Mouse (Mus musculus) left cerebral cortex, postnatal 4 days (tissue): ENCODE results near the gene Ppig. TPM values are rescaled to one million over a fixed set of nuclear protein-coding genes. Genes with fewer than 3 reads are reported as not detected.
"Not testable (repeated sequence)": the region's sequence is repeated elsewhere in the genome, so short reads cannot be mapped to it uniquely, and the experiment has no call there.

ENCODE experiments used
- DNase-seq: peaks from one replicate; pipeline ENCODE4 v3.0.0-alpha.2; 2022
- intact Hi-C: fragments of 180-260 bp; cut with DNase I; formaldehyde crosslinking; loops from one replicate; pipeline ENCODE4 v1.15.1; 2025
- total RNA-seq, 2 experiments: library from RNA; stranded (reverse); gene quantifications; 2 replicates each; pipeline ENCODE4 v1.2.3; 2021

Gene Ppig
- total RNA-seq, result 10 to 100 TPM; 66.8 to 68.0 TPM

- DNase-seq, result no peak
- intact Hi-C loops, result no loop called here
Observed at GRCm38 (mm10) chr2:69722273-69722649, at the start of gene Ppig. TSS of gene Ppig (plus strand) at chr2:69722545.

DNA sequence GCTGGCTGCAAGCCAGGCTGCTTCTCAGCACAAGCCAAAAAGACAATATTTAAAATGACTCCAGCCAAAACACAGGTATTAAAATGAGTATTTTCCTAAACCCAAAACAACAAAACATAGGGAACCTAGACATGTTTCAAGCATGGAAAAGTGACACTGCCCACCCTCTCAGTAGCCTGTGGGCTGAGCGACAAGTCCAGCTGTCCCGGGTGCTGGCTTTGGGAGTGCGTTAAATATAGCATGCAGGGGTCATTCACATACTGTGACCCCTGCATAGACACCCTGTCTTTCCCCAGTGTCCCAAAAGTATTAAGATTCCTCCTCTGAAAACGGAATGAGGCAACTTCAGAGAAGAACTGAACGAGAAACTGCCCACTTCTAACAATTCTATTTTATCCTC, 48.6 kb upstream of the Ppig start:
- DNase-seq, result no peak
- intact Hi-C loops, result no loop called here

GRCm38 (mm10) chr2:69675266-69675665, 47.1 kb upstream of the Ppig start:
- DNase-seq, result no peak
- intact Hi-C loops, result no loop called here

DNA sequence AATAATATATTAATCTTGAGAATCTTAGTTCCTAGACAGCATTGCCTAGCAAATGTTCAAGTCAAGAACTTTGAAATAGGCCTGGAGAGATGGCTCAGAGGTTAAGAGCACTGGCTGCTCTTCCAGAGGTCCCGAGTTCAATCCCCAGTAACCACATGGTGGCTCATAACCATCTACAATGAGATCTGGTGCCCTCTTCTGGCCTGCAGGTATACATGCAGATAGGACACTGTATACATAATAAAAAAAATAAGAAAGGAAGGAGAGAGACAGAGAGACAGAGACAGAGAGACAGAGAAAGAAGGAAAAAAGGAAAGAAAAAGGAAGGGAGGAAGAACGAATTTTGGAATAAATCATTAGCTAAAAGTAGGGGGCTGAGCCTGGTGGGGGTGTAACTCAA, 45.6 kb upstream of the Ppig start:
- no peak for DNase-seq
- intact Hi-C loops, result no loop called here

- intact Hi-C loops, DNase-seq: not testable (repeated sequence)
Observed at GRCm38 (mm10) chr2:69677215-69677614, 45.1 kb upstream of the Ppig start.

- no peak for DNase-seq
- intact Hi-C loops, result no loop called here
Observed at GRCm38 (mm10) chr2:69679990-69680389, 42.4 kb upstream of the Ppig start.

GRCm38 (mm10) chr2:69681931-69682330, 40.4 kb upstream of the Ppig start:
- intact Hi-C loops, result no loop called here

DNA sequence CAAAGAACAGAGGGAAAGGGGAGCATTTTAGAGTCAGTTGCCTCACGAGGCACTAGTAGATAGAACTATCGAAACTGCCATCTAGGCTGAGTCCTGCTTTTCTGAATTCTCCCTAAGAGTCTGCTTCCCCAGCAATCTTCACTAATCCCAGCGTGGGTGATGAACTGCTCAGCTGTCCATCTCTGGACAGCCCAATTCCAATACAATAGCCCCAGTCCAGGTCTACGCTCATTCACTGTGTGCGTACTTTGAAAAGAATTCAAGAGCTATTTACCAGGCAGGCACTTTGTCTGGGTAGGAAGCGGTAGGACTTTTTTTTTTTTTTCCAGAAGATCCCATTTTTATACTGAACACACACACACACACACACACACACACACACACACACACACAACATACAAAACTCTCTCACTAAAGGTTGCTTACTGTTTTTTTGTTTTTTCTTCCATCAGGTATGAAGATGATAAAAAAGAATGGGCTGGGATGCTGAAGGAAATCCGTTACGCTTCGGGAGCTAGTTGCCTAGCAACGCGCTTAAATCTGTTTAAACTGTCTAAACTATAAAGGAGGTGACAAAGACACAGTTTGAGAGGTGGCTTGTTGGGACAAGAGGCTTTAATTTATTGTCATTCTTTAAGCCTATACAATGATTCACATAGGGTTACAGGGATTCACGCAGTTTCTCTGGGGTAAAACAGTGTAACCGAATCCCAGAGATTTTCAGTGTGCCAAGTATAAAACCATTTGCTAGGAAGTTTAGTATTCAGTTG, 39.1 kb upstream of the Ppig start:
- intact Hi-C loops, result no loop called here
- no peak for DNase-seq

More at GRCm38 (mm10) chr2:69681931-69682330, 40.4 kb upstream of the Ppig start:
- DNase-seq, result no peak

DNA sequence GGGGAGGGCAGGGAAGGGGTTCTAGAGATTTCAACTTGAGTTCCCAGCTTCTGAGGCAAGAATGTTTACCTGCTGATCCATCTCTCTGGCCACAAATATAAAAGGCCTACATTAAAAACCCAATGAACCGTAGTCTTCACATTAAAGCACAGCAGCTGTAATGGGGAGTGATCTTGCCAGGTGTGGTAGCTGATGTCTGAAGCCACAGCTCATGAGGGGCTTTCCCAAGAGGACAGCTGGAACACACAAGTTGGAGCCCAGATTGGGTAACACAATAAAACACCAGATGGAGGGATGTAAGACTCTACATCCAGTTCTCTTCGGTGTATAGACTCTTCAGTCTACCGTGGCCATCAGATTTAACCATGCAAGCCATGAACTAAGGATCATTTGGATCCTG, 37.9 kb upstream of the Ppig start:
- intact Hi-C loops, result no loop called here
- no peak for DNase-seq

- intact Hi-C loops, result no loop called here
- no peak for DNase-seq
Observed at GRCm38 (mm10) chr2:69690214-69690613, 32.1 kb upstream of the Ppig start.

DNA sequence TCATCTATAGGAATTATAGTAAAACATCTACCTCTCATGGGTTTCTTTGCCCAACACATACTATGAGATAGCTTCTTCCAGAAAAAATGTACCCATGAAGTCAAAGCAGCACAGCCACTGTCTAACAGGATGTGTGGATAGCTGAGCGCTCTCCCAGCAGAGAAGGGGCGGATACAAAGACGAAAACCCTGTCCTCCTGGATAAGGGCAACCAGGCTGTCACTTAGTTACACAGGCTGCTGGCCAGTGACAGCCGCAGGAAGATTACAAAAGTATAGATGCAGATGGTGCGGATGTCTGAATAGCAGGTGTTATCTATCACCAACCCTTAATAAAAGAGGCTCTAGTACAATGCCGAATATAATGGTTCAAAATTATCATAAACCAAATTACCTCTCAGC, 31.5 kb upstream of the Ppig start:
- no peak for DNase-seq
- intact Hi-C loops, result no loop called here

GRCm38 (mm10) chr2:69693501-69693900, 28.8 kb upstream of the Ppig start:
- DNase-seq, result no peak
- intact Hi-C loops, result no loop called here

- no peak for DNase-seq
- intact Hi-C loops, result loop anchor here (10.0 kb wide), 1 partner anchor 46 kb away; no protein-coding TSS in a partner anchor
Observed at GRCm38 (mm10) chr2:69700446-69700845, 21.9 kb upstream of the Ppig start.

GRCm38 (mm10) chr2:69712171-69712570, 10.2 kb upstream of the Ppig start:
- DNase-seq, result no peak
- intact Hi-C loops, result no loop called here

DNA sequence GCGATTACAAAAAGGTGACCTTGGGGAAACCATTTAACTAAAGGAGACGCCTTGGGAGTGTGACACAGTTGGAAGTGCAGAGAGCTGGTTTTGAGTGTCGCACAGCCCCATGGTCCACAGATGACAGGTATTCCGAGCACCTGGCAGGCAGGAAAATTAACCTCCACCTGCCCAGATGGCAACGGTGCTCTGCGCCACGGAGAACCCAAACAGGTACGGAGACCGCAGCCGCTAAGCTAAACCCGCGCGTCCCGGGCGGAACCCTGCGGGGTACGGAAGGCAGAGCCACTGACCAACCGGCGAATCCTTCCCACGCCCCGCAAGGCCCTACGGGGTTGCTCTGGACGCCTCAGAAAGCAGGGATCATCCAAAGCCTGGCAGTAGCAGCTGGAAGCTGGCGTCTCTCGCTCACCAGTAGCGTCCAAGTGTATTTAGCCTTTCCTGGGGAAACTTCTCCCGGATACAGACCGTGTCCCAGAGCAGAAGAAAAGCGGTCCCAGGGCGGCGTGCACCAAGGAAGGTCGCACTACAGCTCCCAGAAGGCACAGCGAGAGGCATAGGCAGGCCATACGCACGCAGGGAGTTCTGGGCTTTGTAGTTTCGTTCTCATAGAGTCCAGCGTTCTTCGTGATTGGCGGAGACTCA, 9.2 kb upstream of the Ppig start, which contains the start of gene Fastkd1:
TSS of gene Fastkd1 (minus strand) at position 536 of the 645 bp plus-strand sequence.
- DNase-seq, result peak; percentile 83
- intact Hi-C loops, result no loop called here

GRCm38 (mm10) chr2:69713626-69714014, 8.7 kb upstream of the Ppig start:
- intact Hi-C loops, result no loop called here
- DNase-seq, result no peak

DNA sequence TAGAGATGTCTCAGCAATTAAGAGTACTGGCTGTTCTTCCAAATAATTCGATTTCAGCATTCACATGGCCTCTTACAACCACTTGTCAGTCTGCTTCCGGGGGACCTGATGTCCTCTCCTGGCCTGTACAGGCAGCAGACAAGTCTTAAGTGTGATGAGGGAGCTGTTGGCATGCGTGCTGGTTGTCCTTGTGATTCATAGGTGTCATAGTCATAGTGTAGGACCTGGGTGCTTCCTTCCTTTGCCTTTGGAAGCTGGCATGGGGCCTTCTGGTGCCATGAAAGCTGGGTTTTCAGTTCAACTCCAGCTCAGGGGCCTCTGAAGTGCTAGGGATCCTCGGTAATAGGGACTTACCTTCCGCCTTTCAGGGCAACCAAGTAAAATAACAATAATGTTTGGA, 8.2 kb upstream of the Ppig start:
- DNase-seq, result no peak
- intact Hi-C loops, result no loop called here

DNA sequence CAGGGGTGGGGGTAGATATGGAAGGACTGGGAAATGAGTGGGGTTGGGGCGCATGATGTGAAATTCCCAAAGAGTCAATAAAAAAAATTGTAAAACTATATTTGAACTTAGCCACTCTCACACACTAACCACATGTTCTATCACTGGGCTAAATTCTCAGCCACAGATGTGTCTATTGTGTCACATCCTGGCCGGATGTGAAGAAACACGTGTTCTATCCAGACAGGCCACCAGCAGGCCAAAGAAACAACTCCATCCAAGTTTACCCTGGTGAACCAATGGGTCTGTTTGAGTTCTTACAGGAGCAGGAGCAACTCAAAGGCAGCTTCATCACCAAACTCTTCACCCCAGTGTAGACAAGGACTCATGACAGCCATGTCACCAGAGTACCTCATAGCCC, 5.9 kb upstream of the Ppig start:
- no peak for DNase-seq
- intact Hi-C loops, result no loop called here

DNA sequence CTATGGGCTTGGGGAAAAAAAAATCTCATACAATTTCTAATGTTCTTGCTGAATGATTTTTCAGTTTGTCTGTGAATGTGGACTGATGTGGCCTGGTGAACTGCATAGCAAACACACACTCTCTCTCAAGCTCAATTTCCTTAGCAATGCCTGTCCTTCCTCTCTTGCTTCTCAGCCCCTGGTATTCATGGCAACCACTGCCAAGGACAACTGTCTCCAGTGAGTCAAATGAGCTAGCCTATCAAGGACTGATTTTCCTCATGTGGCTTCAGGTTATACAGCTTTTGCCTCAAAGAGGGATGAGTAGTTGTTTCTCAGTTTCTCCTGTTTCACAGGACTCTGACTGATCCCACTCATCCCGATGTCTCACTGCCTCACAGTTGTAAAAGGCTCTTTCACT, 3.2 kb upstream of the Ppig start:
- DNase-seq, result no peak
- intact Hi-C loops, result no loop called here

GRCm38 (mm10) chr2:69722650-69723518, 539 bp downstream of the Ppig start:
- intact Hi-C loops, result no loop called here
- DNase-seq, result peak; percentile 93

- intact Hi-C loops, result no loop called here
- no peak for DNase-seq
Observed at GRCm38 (mm10) chr2:69723519-69723825, 1.1 kb downstream of the Ppig start.
